Mouse (Mus musculus): ENCODE results near the gene Kcnh7. TPM values are rescaled to one million over a fixed set of nuclear protein-coding genes. Genes with fewer than 3 reads are reported as not detected.

Gene Kcnh7
- total RNA-seq, 2 experiments from 2014 or later: 0.11 to 0.15 TPM

- TF ChIP-seq CTCF (IDR thresholded peaks at IDR 0.05): no peak
- DNase-seq: no peak
- H3K4me3 ChIP-seq: no peak overlapping the region
- intact Hi-C loops (cut with DNase I): no loop called here
- no peak overlapping the region for H3K27ac ChIP-seq
Observed at GRCm38 (mm10) chr2:62907688-62908087, 276.4 kb downstream of the Kcnh7 start.

GRCm38 (mm10) chr2:62902363-62903353, 281.4 kb downstream of the Kcnh7 start:
- no peak for TF ChIP-seq CTCF (IDR thresholded peaks at IDR 0.05)
- H3K27ac ChIP-seq: no peak overlapping the region
- no peak for DNase-seq
- intact Hi-C loops (cut with DNase I): no loop called here
- H3K4me3 ChIP-seq: no peak overlapping the region

- Histone ChIP-seq H3K4me3 (no peak overlapping the region), H3K27ac (no peak overlapping the region)
- TF ChIP-seq CTCF (IDR thresholded peaks at IDR 0.05): no peak
- no peak for DNase-seq
- intact Hi-C loops (cut with DNase I): no loop called here
Observed at GRCm38 (mm10) chr2:62878763-62879162, 305.3 kb downstream of the Kcnh7 start.

GRCm38 (mm10) chr2:62855391-62855790, 328.7 kb downstream of the Kcnh7 start:
- TF ChIP-seq CTCF (IDR thresholded peaks at IDR 0.05): no peak
- intact Hi-C loops (cut with DNase I): no loop called here
- no peak overlapping the region for H3K4me3 ChIP-seq

GRCm38 (mm10) chr2:62842630-62843029, 341.5 kb downstream of the Kcnh7 start:
- DNase-seq: no peak
- H3K4me3 ChIP-seq: no peak overlapping the region
- intact Hi-C loops (cut with DNase I): no loop called here
- H3K27ac ChIP-seq: no peak overlapping the region
- TF ChIP-seq CTCF (IDR thresholded peaks at IDR 0.05): no peak

More at GRCm38 (mm10) chr2:62855391-62855790, 328.7 kb downstream of the Kcnh7 start:
- DNase-seq: no peak
- no peak overlapping the region for H3K27ac ChIP-seq

- no peak overlapping the region for H3K4me3 ChIP-seq
Observed at GRCm38 (mm10) chr2:62834261-62834660, 349.8 kb downstream of the Kcnh7 start.

GRCm38 (mm10) chr2:62819231-62819630, 364.9 kb downstream of the Kcnh7 start:
- Histone ChIP-seq H3K4me3 (no peak overlapping the region), H3K27ac (no peak overlapping the region)
- TF ChIP-seq CTCF (IDR thresholded peaks at IDR 0.05): no peak
- DNase-seq: no peak
- intact Hi-C loops (cut with DNase I): no loop called here

More at GRCm38 (mm10) chr2:62834261-62834660, 349.8 kb downstream of the Kcnh7 start:
- H3K27ac ChIP-seq: no peak overlapping the region
- TF ChIP-seq CTCF (IDR thresholded peaks at IDR 0.05): no peak
- no peak for DNase-seq
- intact Hi-C loops (cut with DNase I): no loop called here

GRCm38 (mm10) chr2:62816016-62816415, 368.1 kb downstream of the Kcnh7 start:
- TF ChIP-seq CTCF (IDR thresholded peaks at IDR 0.05): no peak
- intact Hi-C loops (cut with DNase I): no loop called here
- H3K27ac ChIP-seq: no peak overlapping the region
- H3K4me3 ChIP-seq: no peak overlapping the region
- DNase-seq: no peak

- DNase-seq: no peak
- intact Hi-C loops (cut with DNase I): no loop called here
- TF ChIP-seq CTCF (IDR thresholded peaks at IDR 0.05): no peak
- Histone ChIP-seq H3K27ac (no peak overlapping the region), H3K4me3 (no peak overlapping the region)
Observed at GRCm38 (mm10) chr2:62808813-62809212, 375.3 kb downstream of the Kcnh7 start.

GRCm38 (mm10) chr2:62807476-62807882, 376.6 kb downstream of the Kcnh7 start:
- intact Hi-C loops (cut with DNase I): no loop called here
- TF ChIP-seq CTCF (IDR thresholded peaks at IDR 0.05): no peak
- H3K4me3 ChIP-seq: no peak overlapping the region
- DNase-seq: no peak
- no peak overlapping the region for H3K27ac ChIP-seq

- intact Hi-C loops (cut with DNase I): no loop called here
- DNase-seq: no peak
- TF ChIP-seq CTCF (IDR thresholded peaks at IDR 0.05): no peak
Observed at GRCm38 (mm10) chr2:62806931-62807330, 377.2 kb downstream of the Kcnh7 start.

GRCm38 (mm10) chr2:62804030-62804429, 380.1 kb downstream of the Kcnh7 start:
- intact Hi-C loops (cut with DNase I): no loop called here
- Histone ChIP-seq H3K27ac (no peak overlapping the region), H3K4me3 (no peak overlapping the region)
- no peak for TF ChIP-seq CTCF (IDR thresholded peaks at IDR 0.05)
- DNase-seq: no peak

More at GRCm38 (mm10) chr2:62806931-62807330, 377.2 kb downstream of the Kcnh7 start:
- no peak overlapping the region for H3K4me3 ChIP-seq
- no peak overlapping the region for H3K27ac ChIP-seq

GRCm38 (mm10) chr2:62784460-62785038, 399.5 kb downstream of the Kcnh7 start:
- H3K4me3 ChIP-seq: no peak overlapping the region
- DNase-seq: no peak
- H3K27ac ChIP-seq: no peak overlapping the region
- no peak for TF ChIP-seq CTCF (IDR thresholded peaks at IDR 0.05)
- intact Hi-C loops (cut with DNase I): no loop called here
